Mouse (Mus musculus) heart, embryonic 15.5 days (tissue): ENCODE data around the gene Inpp4a. TPM values are rescaled to one million over a fixed set of nuclear protein-coding genes. Genes with fewer than 3 reads are reported as not detected.

Experiments
- ATAC-seq: fragments of 200-750 bp; cut with Nextera tagmentation; replicated peaks from 2 replicates; pipeline ENCODE4 v1.8.0; 2017; ENCODE audit warnings: low read depth, moderate TSS enrichment; ENCODE audit not compliant: insufficient number of reproducible peaks, insufficient read depth, low FRiP score
- H3K27ac ChIP-seq: fragments of 300-500 bp; sonication (generic); 2 replicates; pipeline ENCODE4 v1.5.1; 2015; ENCODE audit warnings: mild to moderate bottlenecking, inconsistent platforms
- H3K27me3 ChIP-seq: fragments of 300-500 bp; sonication (generic); 2 replicates; pipeline ENCODE4 v1.6.1; 2015; ENCODE audit warnings: inconsistent platforms
- H3K36me3 ChIP-seq: fragments of 300-500 bp; sonication (generic); 2 replicates; pipeline ENCODE4 v1.6.1; 2015; ENCODE audit warnings: mild to moderate bottlenecking, inconsistent platforms
- H3K4me1 ChIP-seq: fragments of 300-500 bp; sonication (generic); replicated peaks from 2 replicates; pipeline ENCODE4 v1.6.1; 2015; ENCODE audit warnings: inconsistent platforms
- H3K4me2 ChIP-seq: fragments of 300-500 bp; sonication (generic); 2 replicates; pipeline ENCODE4 v1.6.1; 2015; ENCODE audit warnings: inconsistent platforms, mild to moderate bottlenecking, moderate library complexity
- H3K4me3 ChIP-seq: fragments of 300-500 bp; sonication (generic); 2 replicates; pipeline ENCODE4 v1.5.1; 2015; ENCODE audit warnings: mild to moderate bottlenecking, inconsistent platforms
- H3K9ac ChIP-seq: fragments of 300-500 bp; sonication (generic); 2 replicates; pipeline ENCODE4 v1.6.1; 2015; ENCODE audit warnings: mild to moderate bottlenecking, inconsistent platforms
- H3K9me3 ChIP-seq: fragments of 300-500 bp; sonication (generic); replicated peaks from 2 replicates; pipeline ENCODE4 v1.6.1; 2016; ENCODE audit warnings: inconsistent platforms
- WGBS: fragments of 180-500 bp; shearing (Covaris S2); methylation state at CpG from one replicate; pipeline ENCODE4 v1.1.7; 2015; ENCODE audit warnings: mixed read lengths; 5-methylcytosine and 5-hydroxymethylcytosine counted together
- polyA plus RNA-seq: library from polyadenylated mRNA; unstranded; fragments of >200 nt; fragmentation: Nextera tagmentation; extraction: Ambion mirVana; gene quantifications from 2 replicates; pipeline ENCODE4 v1.2.1, GENCODE M21; 2015

Inpp4a gene
- polyA plus RNA-seq, 1 experiment from 2014 or later = 13.9 TPM

GRCm38 (mm10) chr1:37342524-37342923, 42.9 kb downstream of the Inpp4a start:
- no peaks in the 10 kb centered on the region for H3K9me3 ChIP-seq
- H3K4me3 ChIP-seq = no peak overlapping the region
- H3K9ac ChIP-seq = no peak overlapping the region
- H3K36me3 ChIP-seq = no peaks in the 10 kb centered on the region
- peaks cover 21% of the 10 kb centered on the region for H3K4me1 ChIP-seq
- 0 out of 2 replicates have a peak overlapping the region, but pooled peaks have one; percentile 9 for H3K27ac ChIP-seq
- 87% methylated on average over 8 of the region's 8 CpGs for WGBS
- H3K4me2 ChIP-seq = no peak overlapping the region
- ATAC-seq = no peak
- no peaks in the 10 kb centered on the region for H3K27me3 ChIP-seq

GRCm38 (mm10) chr1:37343265-37343664, 43.6 kb downstream of the Inpp4a start:
- H3K36me3 ChIP-seq = no peaks in the 10 kb centered on the region

GRCm38 (mm10) chr1:37344223-37344916, 44.7 kb downstream of the Inpp4a start:
- peaks cover 27% of the 10 kb centered on the region for H3K4me1 ChIP-seq
- WGBS = 78% methylated on average over 6 of the region's 6 CpGs
- H3K27ac ChIP-seq = no peak overlapping the region
- no peak overlapping the region for H3K9ac ChIP-seq
- H3K36me3 ChIP-seq = no peaks in the 10 kb centered on the region
- H3K4me2 ChIP-seq = no peak overlapping the region
- H3K4me3 ChIP-seq = no peak overlapping the region
- no peaks in the 10 kb centered on the region for H3K9me3 ChIP-seq
- ATAC-seq = no peak
- H3K27me3 ChIP-seq = no peaks in the 10 kb centered on the region

More at GRCm38 (mm10) chr1:37343265-37343664, 43.6 kb downstream of the Inpp4a start:
- no peak overlapping the region for H3K27ac ChIP-seq
- H3K9ac ChIP-seq = no peak overlapping the region
- H3K4me3 ChIP-seq = no peak overlapping the region
- peaks cover 26% of the 10 kb centered on the region for H3K4me1 ChIP-seq
- no peak for ATAC-seq
- H3K27me3 ChIP-seq = no peaks in the 10 kb centered on the region
- 80% methylated on average over 3 of the region's 3 CpGs for WGBS
- H3K9me3 ChIP-seq = no peaks in the 10 kb centered on the region
- H3K4me2 ChIP-seq = no peak overlapping the region

GRCm38 (mm10) chr1:37347361-37348080, 47.9 kb downstream of the Inpp4a start:
- Histone ChIP-seq H3K27me3 (no peaks in the 10 kb centered on the region), H3K9me3 (no peaks in the 10 kb centered on the region), H3K4me1 (peaks cover 37% of the 10 kb centered on the region), H3K27ac (no peak overlapping the region; the same call in 1 of the 2 replicates), H3K36me3 (no peaks in the 10 kb centered on the region), H3K4me3 (no peak overlapping the region), H3K9ac (no peak overlapping the region), H3K4me2 (no peak overlapping the region)
- ATAC-seq = no peak
- 49% methylated on average over 9 of the region's 9 CpGs for WGBS

- 40% methylated on average over 7 of the region's 7 CpGs for WGBS
- Histone ChIP-seq H3K27me3 (no peaks in the 10 kb centered on the region), H3K9me3 (no peaks in the 10 kb centered on the region), H3K4me3 (no peak overlapping the region), H3K4me1 (peaks cover 34% of the 10 kb centered on the region), H3K4me2 (no peak overlapping the region), H3K36me3 (no peaks in the 10 kb centered on the region), H3K9ac (no peak overlapping the region), H3K27ac (peak overlapping the region; percentile 58)
- peak; percentile 44; the same call in 1 of the 2 replicates for ATAC-seq
Observed at GRCm38 (mm10) chr1:37350886-37351651, 51.4 kb downstream of the Inpp4a start.

GRCm38 (mm10) chr1:37351961-37352360, 52.3 kb downstream of the Inpp4a start:
- Histone ChIP-seq H3K4me3 (no peak overlapping the region), H3K27me3 (no peaks in the 10 kb centered on the region), H3K9me3 (no peaks in the 10 kb centered on the region), H3K9ac (no peak overlapping the region), H3K36me3 (no peaks in the 10 kb centered on the region), H3K27ac (no peak overlapping the region), H3K4me1 (peaks cover 32% of the 10 kb centered on the region), H3K4me2 (no peak overlapping the region)
- WGBS = 83% methylated on average over 2 of the region's 2 CpGs
- no peak for ATAC-seq

- peaks cover 19% of the 10 kb centered on the region for H3K4me1 ChIP-seq
- no peaks in the 10 kb centered on the region for H3K27me3 ChIP-seq
- no peak overlapping the region for H3K9ac ChIP-seq
- no peak overlapping the region for H3K4me3 ChIP-seq
- no peaks in the 10 kb centered on the region for H3K9me3 ChIP-seq
- no peak overlapping the region for H3K27ac ChIP-seq
- no peaks in the 10 kb centered on the region; the same call in 1 of the 2 replicates for H3K36me3 ChIP-seq
- no peak for ATAC-seq
- H3K4me2 ChIP-seq = no peak overlapping the region
- WGBS = 81% methylated on average over 4 of the region's 4 CpGs
Observed at GRCm38 (mm10) chr1:37353456-37353855, 53.8 kb downstream of the Inpp4a start.

- Histone ChIP-seq H3K27me3 (no peaks in the 10 kb centered on the region), H3K9me3 (no peaks in the 10 kb centered on the region), H3K4me3 (no peak overlapping the region), H3K4me2 (no peak overlapping the region), H3K36me3 (peaks cover 5% of the 10 kb centered on the region; the same call in 1 of the 2 replicates), H3K9ac (no peak overlapping the region), H3K4me1 (peaks cover 17% of the 10 kb centered on the region), H3K27ac (no peak overlapping the region)
- ATAC-seq = no peak
- 82% methylated on average over 3 of the region's 3 CpGs for WGBS
Observed at GRCm38 (mm10) chr1:37355492-37355891, 55.8 kb downstream of the Inpp4a start.

- H3K36me3 ChIP-seq = peaks cover 5% of the 10 kb centered on the region; the same call in 1 of the 2 replicates
- H3K27ac ChIP-seq = no peak overlapping the region
- no peaks in the 10 kb centered on the region for H3K9me3 ChIP-seq
- H3K4me3 ChIP-seq = no peak overlapping the region
- H3K4me1 ChIP-seq = peaks cover 9% of the 10 kb centered on the region
- 84% methylated on average over 3 of the region's 3 CpGs for WGBS
- no peak for ATAC-seq
- no peak overlapping the region for H3K9ac ChIP-seq
- H3K4me2 ChIP-seq = no peak overlapping the region
- no peaks in the 10 kb centered on the region for H3K27me3 ChIP-seq
Observed at GRCm38 (mm10) chr1:37356305-37356704, 56.6 kb downstream of the Inpp4a start.

GRCm38 (mm10) chr1:37357173-37357572, 57.5 kb downstream of the Inpp4a start:
- 54% methylated on average over 6 of the region's 6 CpGs for WGBS

GRCm38 (mm10) chr1:37358621-37359020, 59.0 kb downstream of the Inpp4a start:
- ATAC-seq = no peak
- Histone ChIP-seq H3K4me2 (no peak overlapping the region), H3K36me3 (peaks cover 5% of the 10 kb centered on the region; the same call in 1 of the 2 replicates), H3K9ac (no peak overlapping the region), H3K9me3 (no peaks in the 10 kb centered on the region), H3K27me3 (no peaks in the 10 kb centered on the region), H3K4me3 (no peak overlapping the region), H3K4me1 (no peaks in the 10 kb centered on the region; the same call in 1 of the 2 replicates), H3K27ac (no peak overlapping the region)
- WGBS = 82% methylated on average over 8 of the region's 8 CpGs

More at GRCm38 (mm10) chr1:37357173-37357572, 57.5 kb downstream of the Inpp4a start:
- H3K27ac ChIP-seq = no peak overlapping the region
- H3K4me3 ChIP-seq = no peak overlapping the region
- peaks cover under 1% of the 10 kb centered on the region; the same call in 1 of the 2 replicates for H3K4me1 ChIP-seq
- H3K9me3 ChIP-seq = no peaks in the 10 kb centered on the region
- H3K9ac ChIP-seq = no peak overlapping the region
- peaks cover 5% of the 10 kb centered on the region; the same call in 1 of the 2 replicates for H3K36me3 ChIP-seq
- no peak overlapping the region for H3K4me2 ChIP-seq
- ATAC-seq = no peak
- H3K27me3 ChIP-seq = no peaks in the 10 kb centered on the region
